Mouse (Mus musculus): ENCODE data around the gene Camta1.
A peak's percentile ranks its signal among the peaks of the same experiment; 100 is the strongest.

Camta1 gene

DNA sequence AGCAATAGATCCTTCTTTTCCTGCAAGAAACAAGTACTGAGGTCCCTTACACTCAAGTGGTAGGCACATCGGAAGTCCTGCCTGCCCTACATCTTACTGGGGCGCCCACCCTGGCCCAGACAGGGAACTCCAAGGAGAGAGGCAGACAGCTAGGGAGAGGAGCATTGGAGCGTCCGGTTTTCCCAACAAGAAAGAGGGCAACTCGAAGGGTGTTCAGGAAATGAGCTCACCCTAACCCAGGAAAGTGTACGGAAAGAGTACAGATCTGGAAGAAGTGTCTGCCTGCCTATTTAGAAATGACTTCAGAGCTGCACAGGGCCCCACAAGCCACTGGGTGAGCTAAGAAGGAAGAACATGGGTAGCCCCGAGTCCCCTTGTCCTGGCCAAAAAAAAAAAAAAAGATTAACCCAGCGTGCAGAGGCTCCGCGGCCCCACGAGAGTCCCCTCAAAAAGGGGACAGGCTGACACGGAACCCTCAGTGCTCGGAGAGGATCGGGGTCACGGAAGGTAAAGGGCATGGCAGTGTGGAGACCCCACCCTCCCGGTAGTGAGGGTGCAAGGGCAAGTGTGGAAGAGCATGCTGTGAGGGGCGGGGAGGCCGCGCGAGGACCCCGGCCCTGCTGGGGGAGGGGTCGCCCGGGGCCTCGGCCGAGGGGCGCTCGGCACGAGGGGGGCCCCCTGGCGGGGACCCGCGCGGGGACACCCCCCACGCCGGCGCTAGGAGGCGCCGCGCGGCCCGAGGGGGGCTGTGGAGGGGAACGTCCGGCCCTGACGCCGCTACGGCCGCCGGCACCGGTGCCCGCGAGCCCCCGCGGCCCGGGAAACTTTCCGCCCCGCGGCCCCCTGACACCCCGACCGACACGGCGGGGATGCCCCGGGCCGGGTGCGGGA lies 990 bp downstream of the Camta1 start:
- peak; percentile 24 for DNase-seq

GRCm38 (mm10) chr4:151859275-151859674 lies 2.4 kb downstream of the Camta1 start:
- DNase-seq: no peak

DNA sequence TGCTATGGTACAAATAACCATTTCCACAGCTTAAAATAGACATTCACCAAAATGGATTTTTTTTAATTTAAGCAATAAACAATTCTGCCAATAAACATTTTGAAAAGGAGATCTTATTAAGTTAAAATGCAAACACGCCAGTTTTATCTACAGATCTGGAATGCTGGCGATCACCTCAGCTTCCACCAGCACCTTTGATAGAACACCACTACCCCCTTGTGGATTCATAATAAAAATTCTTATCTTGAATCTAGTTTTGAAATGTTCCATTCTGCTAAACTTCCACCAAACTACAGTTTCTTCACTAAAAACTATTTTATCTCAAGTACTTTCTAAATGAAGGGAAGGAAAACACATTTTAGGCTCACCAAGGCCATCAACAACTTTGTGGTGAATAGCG lies 7.7 kb downstream of the Camta1 start:
- DNase-seq: no peak

GRCm38 (mm10) chr4:151851179-151851578 lies 10.5 kb downstream of the Camta1 start:
- peak; percentile 35 for DNase-seq

- DNase-seq: no peak
Observed at GRCm38 (mm10) chr4:151842591-151842990, 19.1 kb downstream of the Camta1 start.

DNA sequence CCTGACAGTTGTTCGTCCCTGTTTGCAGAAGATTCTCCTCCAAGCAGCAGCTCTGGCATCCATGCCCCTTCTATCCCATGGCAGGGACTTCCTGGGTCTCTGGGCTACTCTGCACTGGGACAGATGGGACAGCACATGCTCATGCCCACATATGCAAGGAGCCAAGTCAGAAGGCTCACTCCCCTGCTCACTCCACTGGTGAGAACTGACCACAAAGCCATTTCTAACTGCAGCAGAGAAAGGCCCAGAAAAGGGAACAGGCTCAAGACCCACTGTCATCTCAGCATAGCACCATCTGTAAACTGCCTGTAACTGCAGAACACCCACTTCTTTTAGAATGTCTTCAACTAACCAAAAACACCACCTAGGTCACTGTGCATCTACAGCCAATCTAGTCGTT lies 23.2 kb downstream of the Camta1 start:
- no peak for DNase-seq

- no peak for DNase-seq
Observed at GRCm38 (mm10) chr4:151835860-151836259, 25.8 kb downstream of the Camta1 start.

DNA sequence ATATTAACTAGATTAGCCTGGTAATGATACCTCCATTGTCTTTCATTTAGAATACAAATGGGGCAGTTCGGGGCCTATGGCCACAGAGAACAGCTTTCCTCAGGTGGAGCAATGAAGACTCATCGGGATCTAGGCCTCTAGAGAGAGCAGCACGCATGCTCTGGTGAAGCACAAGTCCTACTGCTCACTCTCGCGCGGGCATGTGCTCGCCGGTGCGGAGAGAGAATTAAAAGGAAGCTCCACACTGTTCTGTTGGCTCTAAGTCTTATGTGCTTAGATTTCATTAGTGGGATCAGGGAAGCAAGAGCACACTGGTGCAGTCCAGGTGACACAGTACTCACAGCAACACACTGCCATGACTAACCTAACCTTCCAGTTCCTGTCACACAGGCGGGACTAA lies 27.1 kb downstream of the Camta1 start:
- no peak for DNase-seq

- DNase-seq: no peak
Observed at GRCm38 (mm10) chr4:151833940-151834449, 27.7 kb downstream of the Camta1 start.

DNA sequence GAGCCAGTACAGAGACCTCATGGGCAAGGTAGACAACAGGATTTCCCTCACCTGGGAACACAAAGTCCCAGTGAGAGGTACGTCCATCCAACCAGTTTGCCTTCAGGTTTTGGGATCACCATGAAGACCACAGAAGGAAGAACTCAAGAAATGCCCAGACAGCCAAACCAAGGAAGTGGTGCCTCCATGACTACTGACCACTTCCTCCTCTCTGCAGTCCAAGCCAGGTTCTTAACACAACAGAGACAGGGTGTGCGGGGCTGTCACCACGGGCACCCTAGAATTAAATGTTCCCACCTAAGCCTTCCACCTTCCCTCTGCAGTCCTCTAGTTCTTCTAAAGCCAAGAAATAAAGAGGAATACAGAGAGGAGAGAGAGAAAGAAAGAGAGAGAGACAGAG lies 33.8 kb downstream of the Camta1 start:
- DNase-seq: no peak

DNA sequence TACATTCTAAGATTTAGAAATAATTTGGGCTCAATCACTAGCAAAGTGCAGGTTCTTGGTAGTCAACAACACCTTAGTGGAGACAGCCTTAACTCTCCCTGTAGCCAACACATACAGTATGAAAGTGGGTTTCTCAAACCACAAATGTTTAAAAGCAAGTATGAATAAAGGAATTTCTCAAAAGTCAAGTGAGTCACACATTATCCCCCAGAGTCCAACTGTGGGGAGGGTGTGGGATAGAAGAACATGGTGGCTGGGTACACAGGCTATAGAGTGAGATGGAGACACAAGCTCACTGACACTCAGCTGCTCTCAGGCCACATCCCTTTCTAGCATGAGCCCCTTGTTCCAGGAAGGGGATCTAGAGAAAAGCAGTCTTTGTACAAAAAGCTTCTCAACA lies 34.3 kb downstream of the Camta1 start:
- DNase-seq: no peak

DNA sequence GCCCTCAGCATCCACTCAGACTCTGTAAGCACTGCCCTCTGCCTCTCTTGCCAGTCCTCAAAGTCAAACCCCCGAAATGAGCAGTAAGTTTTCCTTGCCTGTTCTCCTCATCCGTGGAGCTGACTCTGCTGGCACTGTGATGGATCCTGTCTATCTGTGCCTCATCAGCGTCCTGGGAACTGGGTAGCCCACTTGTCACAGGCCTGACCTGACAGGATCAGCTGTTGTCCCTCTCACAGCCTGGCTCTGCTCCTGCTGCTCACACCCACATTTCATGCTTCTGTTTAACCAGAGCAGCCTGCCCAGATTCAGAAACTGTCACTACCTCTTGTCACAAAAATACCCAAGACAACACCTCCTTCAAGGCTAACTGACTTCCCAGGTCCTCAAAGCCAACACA lies 37.7 kb downstream of the Camta1 start:
- no peak for DNase-seq

GRCm38 (mm10) chr4:151822986-151823385 lies 38.7 kb downstream of the Camta1 start:
- DNase-seq: peak; percentile 75

DNA sequence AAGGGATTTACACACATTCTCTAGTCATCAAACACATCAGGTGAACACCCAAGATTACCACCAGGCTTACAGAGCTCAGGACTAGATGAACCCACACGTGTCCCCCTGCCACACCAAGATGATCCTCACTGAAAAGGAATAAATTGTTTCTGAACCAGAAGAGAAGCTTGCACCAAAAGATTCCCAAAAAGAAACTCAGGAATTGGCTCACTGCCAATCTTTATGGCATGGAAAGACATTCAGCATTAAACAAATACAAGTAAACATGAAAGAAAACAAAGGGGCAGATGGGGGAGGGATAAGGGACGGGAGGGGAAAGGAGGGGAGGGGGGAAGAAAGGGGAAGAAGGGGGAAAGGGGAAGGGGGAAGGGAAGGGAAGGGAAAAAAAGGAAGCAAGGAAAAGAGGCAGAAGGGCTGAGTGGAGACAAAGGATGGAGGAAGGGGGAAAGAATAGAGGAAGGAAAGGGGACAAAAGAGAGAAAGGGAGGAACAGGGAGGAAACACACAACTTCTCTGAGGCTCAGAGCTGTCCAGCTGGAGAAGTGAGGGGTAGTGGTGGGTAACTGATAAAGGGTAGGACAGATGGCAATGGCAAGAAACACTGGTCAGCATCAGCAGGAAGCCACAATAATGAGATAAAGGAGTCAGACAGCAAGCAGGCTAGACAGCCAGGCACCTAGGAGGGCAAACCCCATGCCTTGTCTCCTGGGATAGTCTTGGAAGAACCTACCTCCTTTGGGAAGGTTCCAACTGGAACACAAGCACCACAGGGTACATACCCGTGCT lies 43.5 kb downstream of the Camta1 start:
- DNase-seq: no peak

DNA sequence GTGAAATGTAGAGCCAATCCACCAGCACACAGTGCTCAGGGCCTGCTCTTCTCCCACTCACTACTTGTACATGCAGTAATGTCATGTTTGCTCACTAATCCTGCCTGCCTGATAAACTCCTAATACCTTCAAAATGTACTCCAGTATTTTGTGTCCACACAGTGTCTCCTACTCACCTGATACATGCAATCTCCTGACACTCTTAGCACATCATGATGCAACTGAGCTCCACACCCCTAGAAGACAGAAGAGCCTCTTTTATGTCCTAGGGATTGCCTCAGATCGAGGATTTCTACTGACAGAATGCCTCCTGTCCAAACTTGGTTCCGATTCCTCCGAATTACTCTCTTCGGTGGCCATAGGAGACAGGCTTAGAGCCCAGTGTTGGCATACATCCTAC lies 48.0 kb downstream of the Camta1 start:
- DNase-seq: no peak

GRCm38 (mm10) chr4:151805685-151806084 lies 56.0 kb downstream of the Camta1 start:
- DNase-seq: no peak

DNA sequence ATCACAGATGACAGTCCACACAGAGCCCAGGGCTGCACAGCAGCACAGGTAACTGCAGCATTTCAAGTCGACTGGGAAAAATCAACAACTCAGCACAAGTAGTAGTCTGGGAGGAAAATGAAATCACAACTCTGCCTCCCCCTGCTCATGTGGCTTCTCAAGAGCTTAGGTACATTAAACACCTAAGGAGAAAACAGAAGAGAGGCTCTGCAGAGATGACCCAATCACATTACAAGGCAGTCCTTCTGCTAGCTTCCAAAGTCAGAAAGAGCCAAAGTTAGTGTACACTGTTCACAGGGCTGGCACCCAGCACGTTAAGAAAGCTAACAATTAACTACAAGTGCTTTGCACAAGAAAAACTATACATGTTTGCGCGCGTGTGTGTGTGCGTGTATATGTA lies 56.6 kb downstream of the Camta1 start:
- DNase-seq: no peak

DNA sequence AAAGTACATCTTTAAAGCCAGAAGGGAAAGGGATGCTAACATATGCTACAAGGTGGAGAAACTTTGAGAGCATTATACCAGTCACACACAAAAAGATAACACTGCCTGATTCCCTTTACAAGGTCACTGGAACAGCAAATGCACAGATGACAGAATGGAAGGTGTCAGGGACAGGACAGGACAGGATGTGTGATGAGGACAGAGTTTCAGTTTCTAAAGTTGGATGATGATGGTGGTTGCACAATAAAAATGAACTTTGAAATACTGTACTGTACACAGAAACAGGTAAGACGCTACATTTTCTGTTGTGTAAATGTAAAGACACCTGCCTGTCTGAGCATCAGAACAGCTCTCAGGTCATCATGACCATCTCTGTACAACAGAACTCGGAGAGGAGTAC lies 57.5 kb downstream of the Camta1 start:
- no peak for DNase-seq

DNA sequence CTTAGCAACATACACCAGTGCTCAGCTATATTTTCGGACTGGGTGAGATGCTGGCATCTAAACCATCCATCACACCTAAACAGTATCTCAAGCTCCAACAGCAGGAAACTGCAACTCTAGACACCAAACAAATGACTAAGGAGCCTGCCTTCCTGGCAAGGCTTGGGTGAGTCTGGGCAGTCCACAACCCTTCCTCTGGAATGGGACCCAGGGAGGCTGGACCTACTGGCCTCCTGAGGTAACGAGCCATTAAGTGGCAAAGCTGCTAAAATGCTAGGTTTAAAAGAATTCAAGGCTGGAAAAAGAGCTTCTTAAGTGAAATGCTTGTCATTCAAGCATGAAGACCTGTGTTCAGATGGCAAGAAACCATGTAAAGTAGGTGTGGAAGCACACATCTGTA lies 63.0 kb downstream of the Camta1 start:
- DNase-seq: peak; percentile 21

DNA sequence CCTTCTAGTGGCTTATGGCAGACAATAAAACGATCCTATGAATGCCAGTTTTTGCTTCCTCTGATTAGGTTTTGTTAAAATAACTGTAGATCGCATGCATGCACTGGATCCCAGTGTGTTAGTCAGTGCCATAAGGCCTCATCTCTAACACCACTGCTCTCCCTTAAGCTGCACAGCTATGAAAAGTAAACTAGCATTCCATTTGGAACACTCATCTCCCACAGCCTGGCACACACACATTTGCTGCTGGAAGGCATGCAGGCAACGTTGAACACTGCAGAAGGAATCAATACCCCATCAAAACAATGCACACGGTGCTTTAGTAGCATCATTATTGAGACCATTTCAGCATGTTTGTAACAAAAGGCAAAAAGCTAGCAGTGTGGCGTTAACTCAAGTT lies 68.0 kb downstream of the Camta1 start:
- no peak for DNase-seq

GRCm38 (mm10) chr4:151786946-151787705 lies 74.5 kb downstream of the Camta1 start:
- DNase-seq: no peak

GRCm38 (mm10) chr4:151780511-151780910 lies 81.2 kb downstream of the Camta1 start:
- DNase-seq: peak; percentile 11

DNA sequence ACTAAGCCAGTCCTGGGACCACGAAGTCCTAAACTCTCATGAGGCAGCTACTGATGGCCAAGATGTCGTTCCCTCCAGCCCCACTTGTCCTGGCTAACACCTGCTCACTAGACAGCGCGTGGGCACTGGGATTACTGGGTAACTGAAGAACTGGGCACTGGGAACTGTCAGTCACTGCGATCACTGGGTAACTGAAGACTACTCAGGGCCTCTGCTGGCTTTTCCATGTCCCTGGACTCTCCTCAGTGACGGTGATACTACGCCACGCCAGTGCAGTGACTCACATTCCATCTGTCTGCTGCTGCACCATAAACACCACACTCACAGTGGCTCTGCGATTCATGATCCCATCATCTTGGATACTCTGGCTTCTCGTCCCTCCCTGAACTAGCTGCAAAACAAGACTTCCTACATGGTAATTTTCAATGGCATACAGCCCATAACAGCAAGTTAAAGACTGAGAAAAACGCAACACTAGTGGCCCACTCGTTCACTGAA lies 81.7 kb downstream of the Camta1 start:
- DNase-seq: no peak

Data from kidney, adult 11 months (tissue).